Mouse (Mus musculus) forebrain, postnatal 0 days (tissue): ENCODE measurements at regions not wholly inside any gene's neighbourhood (a gene's known extent, or its start where the extent isn't known, plus 50 kb on each side); places are given as distances from the start of the nearest gene placed in this dataset.

Experiments used
- ATAC-seq: fragments of 200-750 bp; cut with Nextera tagmentation; 2 replicates; pipeline ENCODE4 v1.8.0; 2017; ENCODE audit warnings: mild to moderate bottlenecking, moderate library complexity
- DNase-seq: peaks from one replicate; pipeline ENCODE4 v3.0.0-alpha.2; 2015
- H3K27ac ChIP-seq: fragments of 300-500 bp; sonication (generic); 2 replicates; pipeline ENCODE4 v1.5.1; 2014; ENCODE audit warnings: low read depth, mild to moderate bottlenecking, antibody characterized with exemption, low read length, moderate library complexity, mixed read lengths
- H3K27me3 ChIP-seq: fragments of 300-500 bp; sonication (generic); 2 replicates; pipeline ENCODE4 v1.6.1; 2014; ENCODE audit warnings: mild to moderate bottlenecking, low read length, mixed read lengths; ENCODE audit not compliant: insufficient read depth
- H3K36me3 ChIP-seq: fragments of 300-500 bp; sonication (generic); 2 replicates; pipeline ENCODE4 v1.6.1; 2014; ENCODE audit warnings: mild to moderate bottlenecking, moderate library complexity; ENCODE audit not compliant: insufficient read depth
- H3K4me1 ChIP-seq: fragments of 300-500 bp; sonication (generic); 2 replicates; pipeline ENCODE4 v1.6.1; 2014; ENCODE audit warnings: antibody characterized with exemption; ENCODE audit not compliant: insufficient read depth
- H3K4me2 ChIP-seq: fragments of 300-500 bp; sonication (generic); 2 replicates; pipeline ENCODE4 v1.6.1; 2014; ENCODE audit warnings: low read depth, mild to moderate bottlenecking, moderate library complexity
- H3K4me3 ChIP-seq: fragments of 300-500 bp; sonication (generic); 2 replicates; pipeline ENCODE4 v1.5.1; 2014; ENCODE audit warnings: low read depth, low read length, mixed read lengths
- H3K9ac ChIP-seq: fragments of 300-500 bp; sonication (generic); 2 replicates; pipeline ENCODE4 v1.6.1; 2014; ENCODE audit warnings: mild to moderate bottlenecking
- H3K9me3 ChIP-seq: fragments of 300-500 bp; sonication (generic); 2 replicates; pipeline ENCODE4 v1.6.1; 2016; ENCODE audit warnings: low read length
- CTCF ChIP-seq: sonication (generic); IDR thresholded peaks from 2 replicates; pipeline ENCODE4 v1.5.1; 2016; ENCODE audit warnings: antibody characterized with exemption, control low read depth, low read depth
- WGBS: fragments of 180-500 bp; shearing (Covaris S2); extraction: QIAGEN DNeasy Blood & Tissue Kit; methylation state at CpG from one replicate; pipeline ENCODE4 v1.1.7; 2014; 5-methylcytosine and 5-hydroxymethylcytosine counted together

- no peak overlapping the region for H3K27ac ChIP-seq
- 0 out of 2 replicates have a peak, but pooled peaks cover 7% of the 10 kb centered on the region for H3K9me3 ChIP-seq
- H3K27me3 ChIP-seq: no peaks in the 10 kb centered on the region
- 91% methylated on average over 9 of the region's 9 CpGs for WGBS
- TF ChIP-seq CTCF: no peak
- H3K4me3 ChIP-seq: no peak overlapping the region
- H3K36me3 ChIP-seq: no peaks in the 10 kb centered on the region
- H3K9ac ChIP-seq: no peak overlapping the region
- no peak overlapping the region for H3K4me2 ChIP-seq
- H3K4me1 ChIP-seq: no peaks in the 10 kb centered on the region
- ATAC-seq: no peak
- DNase-seq: no peak
These were observed 94.7 kb upstream of the 1600014C23Rik start for GRCm38 (mm10) chr17:45828284-45828824.

- H3K4me1 ChIP-seq: no peaks in the 10 kb centered on the region
- no peak overlapping the region for H3K4me2 ChIP-seq
- H3K27me3 ChIP-seq: no peaks in the 10 kb centered on the region
- no peak overlapping the region for H3K27ac ChIP-seq
- peak; percentile 16; the same call in 1 of the 2 replicates for ATAC-seq
- H3K9me3 ChIP-seq: no peaks in the 10 kb centered on the region
- no peak for TF ChIP-seq CTCF
- no peak for DNase-seq
- H3K9ac ChIP-seq: no peak overlapping the region
- H3K4me3 ChIP-seq: no peak overlapping the region
- H3K36me3 ChIP-seq: no peaks in the 10 kb centered on the region
- WGBS: 36% methylated on average over 8 of the region's 8 CpGs
These were observed 91.3 kb upstream of the 1600014C23Rik start for GRCm38 (mm10) chr17:45824977-45825376.

- Histone ChIP-seq H3K4me1 (no peaks in the 10 kb centered on the region), H3K4me3 (no peak overlapping the region), H3K4me2 (no peak overlapping the region), H3K27me3 (no peaks in the 10 kb centered on the region), H3K9ac (no peak overlapping the region), H3K36me3 (no peaks in the 10 kb centered on the region), H3K27ac (no peak overlapping the region), H3K9me3 (no peaks in the 10 kb centered on the region)
- ATAC-seq (no peak), DNase-seq (no peak)
- 86% methylated on average over 5 of the region's 5 CpGs for WGBS
- TF ChIP-seq CTCF: no peak
These were observed 89.9 kb upstream of the 1600014C23Rik start for GRCm38 (mm10) chr17:45823501-45823900.

- DNase-seq (no peak), ATAC-seq (no peak)
- 87% methylated on average over 17 of the region's 17 CpGs for WGBS
- Histone ChIP-seq H3K4me1 (no peaks in the 10 kb centered on the region), H3K36me3 (no peaks in the 10 kb centered on the region), H3K9me3 (no peaks in the 10 kb centered on the region), H3K4me2 (no peak overlapping the region), H3K27ac (no peak overlapping the region), H3K9ac (no peak overlapping the region), H3K27me3 (no peaks in the 10 kb centered on the region), H3K4me3 (no peak overlapping the region)
- no peak for TF ChIP-seq CTCF
These were observed 88.8 kb upstream of the 1600014C23Rik start for GRCm38 (mm10) chr17:45822427-45822826.

- Histone ChIP-seq H3K4me1 (no peaks in the 10 kb centered on the region), H3K36me3 (no peaks in the 10 kb centered on the region), H3K27me3 (no peaks in the 10 kb centered on the region), H3K4me2 (no peak overlapping the region), H3K9me3 (no peaks in the 10 kb centered on the region), H3K9ac (no peak overlapping the region), H3K4me3 (no peak overlapping the region), H3K27ac (no peak overlapping the region)
- no peak for TF ChIP-seq CTCF
- no peak for DNase-seq
- 91% methylated on average over 7 of the region's 7 CpGs for WGBS
- ATAC-seq: no peak
These were observed 87.7 kb upstream of the 1600014C23Rik start for GRCm38 (mm10) chr17:45821356-45821755.

GRCm38 (mm10) chr17:45819143-45819542 is 85.5 kb upstream of the 1600014C23Rik start:
- no peak overlapping the region for H3K9ac ChIP-seq
- H3K27me3 ChIP-seq: no peaks in the 10 kb centered on the region
- DNase-seq: no peak
- H3K36me3 ChIP-seq: no peaks in the 10 kb centered on the region
- H3K27ac ChIP-seq: no peak overlapping the region
- H3K4me3 ChIP-seq: no peak overlapping the region
- H3K9me3 ChIP-seq: no peaks in the 10 kb centered on the region
- TF ChIP-seq CTCF: no peak
- no peaks in the 10 kb centered on the region for H3K4me1 ChIP-seq
- no peak for ATAC-seq
- H3K4me2 ChIP-seq: no peak overlapping the region
- 94% methylated on average over 8 of the region's 8 CpGs for WGBS

- Histone ChIP-seq H3K27ac (no peak overlapping the region), H3K4me3 (no peak overlapping the region), H3K27me3 (no peaks in the 10 kb centered on the region), H3K9ac (no peak overlapping the region), H3K36me3 (no peaks in the 10 kb centered on the region), H3K4me2 (no peak overlapping the region), H3K4me1 (no peaks in the 10 kb centered on the region), H3K9me3 (no peaks in the 10 kb centered on the region)
- ATAC-seq (no peak), DNase-seq (no peak)
- no peak for TF ChIP-seq CTCF
- WGBS: 88% methylated on average over 3 of the region's 3 CpGs
These were observed 82.9 kb upstream of the 1600014C23Rik start for GRCm38 (mm10) chr17:45816566-45816965.
